Mouse (Mus musculus): Measurements from ENCODE around the gene Clk1.
"Not testable (repeated sequence)": the region's sequence is repeated elsewhere in the genome, so short reads cannot be mapped to it uniquely, and the experiment has no call there.

The Clk1 gene

GRCm38 (mm10) chr1:58403745-58404144 is 20.1 kb downstream of the Clk1 start:
- DNase-seq: no peak

GRCm38 (mm10) chr1:58401396-58401795 is 22.5 kb downstream of the Clk1 start:
- no peak for DNase-seq

GRCm38 (mm10) chr1:58397731-58398130 is 26.1 kb downstream of the Clk1 start:
- DNase-seq: no peak

- DNase-seq: no peak
Observed at GRCm38 (mm10) chr1:58396179-58396578, 27.7 kb downstream of the Clk1 start.

- no peak for DNase-seq
Observed at GRCm38 (mm10) chr1:58395341-58395740, 28.5 kb downstream of the Clk1 start.

- DNase-seq: peak; percentile 60
Observed at GRCm38 (mm10) chr1:58393284-58394195, 30.3 kb downstream of the Clk1 start.

- peak; percentile 92 for DNase-seq
Observed at GRCm38 (mm10) chr1:58392652-58393283, 31.1 kb downstream of the Clk1 start, which contains the start of gene Bzw1. Gene Bzw1, plus strand, starts transcription at chr1:58392898.

GRCm38 (mm10) chr1:58392268-58392651 is 31.6 kb downstream of the Clk1 start:
- DNase-seq: no peak

- no peak for DNase-seq
Observed at GRCm38 (mm10) chr1:58391421-58392267, 32.2 kb downstream of the Clk1 start.

GRCm38 (mm10) chr1:58382586-58383281 is 41.1 kb downstream of the Clk1 start:
- no peak for DNase-seq

GRCm38 (mm10) chr1:58375574-58376147 is 48.2 kb downstream of the Clk1 start:
- no peak for DNase-seq

- not testable (repeated sequence) for DNase-seq
Observed at GRCm38 (mm10) chr1:58374266-58374665, 49.6 kb downstream of the Clk1 start.

GRCm38 (mm10) chr1:58369716-58370115 is 54.1 kb downstream of the Clk1 start:
- no peak for DNase-seq

- DNase-seq: no peak
Observed at GRCm38 (mm10) chr1:58366737-58367471, 57.0 kb downstream of the Clk1 start.

- no peak for DNase-seq
Observed at GRCm38 (mm10) chr1:58365829-58366228, 58.0 kb downstream of the Clk1 start.

GRCm38 (mm10) chr1:58364551-58364950 is 59.3 kb downstream of the Clk1 start:
- DNase-seq: no peak

GRCm38 (mm10) chr1:58362296-58362695 is 61.6 kb downstream of the Clk1 start:
- DNase-seq: no peak
